In the genomic region with DNA sequence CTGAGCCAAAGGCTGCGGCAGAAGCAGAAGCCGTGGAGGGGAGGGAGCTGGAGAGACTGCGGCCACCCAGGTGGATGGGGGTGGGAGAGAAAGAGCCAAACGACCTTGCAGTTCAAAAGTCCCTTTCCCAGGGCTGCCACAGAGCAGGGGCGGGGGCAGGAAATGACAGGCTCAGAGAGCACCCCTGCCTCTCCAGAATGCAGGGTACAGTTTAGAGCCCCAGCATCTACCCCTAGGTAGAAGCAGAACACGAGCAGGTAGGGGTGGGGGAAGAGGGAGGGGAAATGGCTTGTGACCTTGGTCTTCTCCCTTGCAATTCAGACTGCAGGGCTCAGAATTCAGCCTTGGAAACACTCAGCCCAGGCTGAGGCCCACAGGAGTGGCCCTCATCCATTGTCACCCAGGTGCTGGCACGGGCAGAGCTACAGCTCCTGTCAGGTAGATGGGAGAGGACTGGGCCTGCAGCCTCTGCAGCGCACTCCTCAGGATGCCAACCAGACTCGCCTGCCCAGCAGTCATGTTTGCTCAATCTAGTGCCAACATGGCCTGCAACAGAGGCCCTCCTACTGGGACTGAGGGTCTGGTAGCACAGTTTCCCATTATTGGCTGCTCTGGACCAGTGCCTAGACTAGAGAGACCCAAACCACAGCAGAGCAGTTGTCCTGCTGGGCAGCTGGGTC, we compare ENCODE assay signal across 8 mouse cellular contexts. TPM values are rescaled to one million over a fixed set of nuclear protein-coding genes. Genes with fewer than 3 reads are reported as not detected.
DNase-seq lines count a peak whose midpoint lies in the region; ATAC-seq and TF ChIP-seq lines count a peak whose summit lies in the region.

No protein-coding gene starts in this region.

- H3K4me1 ChIP-seq in lung, postnatal 0 days (ENCODE audit: insufficient read depth, low read depth, low read length) = peaks cover 12% of the 10 kb centered on the region; the same call in 1 of the 2 replicates
- H3K4me1 ChIP-seq in embryonic facial prominence, embryonic 12.5 days = peaks cover 27% of the 10 kb centered on the region
- peaks cover 25% of the 10 kb centered on the region; the same call in 1 of the 2 replicates for H3K4me1 ChIP-seq in intestine, postnatal 0 days (replicated peaks; ENCODE audit: control insufficient read depth, insufficient read depth, low read length)
- peaks cover 24% of the 10 kb centered on the region for H3K4me1 ChIP-seq in liver, embryonic 16.5 days (ENCODE audit: control insufficient read depth, low read depth, low read length)

- ATAC-seq in lung, postnatal 0 days = no peak
- no peak for ATAC-seq in embryonic facial prominence, embryonic 12.5 days (ENCODE audit: insufficient number of reproducible peaks, insufficient read depth, low FRiP score, low TSS enrichment)
- no peak for ATAC-seq in intestine, postnatal 0 days
- peak; percentile 53 for ATAC-seq in liver, embryonic 16.5 days (ENCODE audit: low read depth)

- 0 out of 2 replicates have a peak, but pooled peaks cover 16% of the 10 kb centered on the region for H3K36me3 ChIP-seq in lung, postnatal 0 days (ENCODE audit: insufficient read depth, low read length)
- H3K36me3 ChIP-seq in embryonic facial prominence, embryonic 12.5 days = no peaks in the 10 kb centered on the region
- H3K36me3 ChIP-seq in intestine, postnatal 0 days (ENCODE audit: control insufficient read depth, insufficient read depth) = peaks cover 21% of the 10 kb centered on the region
- no peaks in the 10 kb centered on the region for H3K36me3 ChIP-seq in liver, embryonic 16.5 days (ENCODE audit: control insufficient read depth, insufficient read depth)

- TF ChIP-seq EP300 in lung, postnatal 0 days (IDR thresholded peaks at IDR 0.05) = no peak

- no peak for TF ChIP-seq CTCF in lung, postnatal 0 days (IDR thresholded peaks at IDR 0.05)
- no peak for TF ChIP-seq CTCF in intestine, postnatal 0 days (IDR thresholded peaks at IDR 0.05; ENCODE audit: low read depth)

- no peak for DNase-seq in lung, postnatal 0 days (ENCODE audit: low spot score)
- no peak for DNase-seq in lung, adult 18-20 months
- DNase-seq in ovary, postnatal 14 days (ENCODE audit: low spot score) = no peak
- DNase-seq in frontal cortex, postnatal 14 days (ENCODE audit: low spot score in 2 of 2) = no peak
- DNase-seq in urinary bladder, postnatal 25 days (ENCODE audit: low spot score) = no peak

- peak overlapping the region; percentile 59; the same call in 1 of the 2 replicates for H3K27ac ChIP-seq in lung, postnatal 0 days (ENCODE audit: low read length)
- 0 out of 2 replicates have a peak overlapping the region, but pooled peaks have one; percentile 46 for H3K27ac ChIP-seq in embryonic facial prominence, embryonic 12.5 days
- H3K27ac ChIP-seq in intestine, postnatal 0 days (ENCODE audit: low read depth, low read length) = peak overlapping the region; percentile 61
- peak overlapping the region; percentile 84 for H3K27ac ChIP-seq in liver, embryonic 16.5 days (ENCODE audit: low read length)

- H3K9me3 ChIP-seq in lung, postnatal 0 days (ENCODE audit: low read length) = no peaks in the 10 kb centered on the region
- no peaks in the 10 kb centered on the region for H3K9me3 ChIP-seq in embryonic facial prominence, embryonic 12.5 days
- no peaks in the 10 kb centered on the region for H3K9me3 ChIP-seq in intestine, postnatal 0 days (ENCODE audit: control insufficient read depth)
- H3K9me3 ChIP-seq in liver, embryonic 16.5 days (replicated peaks; ENCODE audit: control insufficient read depth, low read length) = no peaks in the 10 kb centered on the region

- no peak overlapping the region for H3K4me3 ChIP-seq in lung, postnatal 0 days (ENCODE audit: low read depth, low read length)
- H3K4me3 ChIP-seq in embryonic facial prominence, embryonic 12.5 days = no peak overlapping the region
- no peak overlapping the region for H3K4me3 ChIP-seq in intestine, postnatal 0 days (ENCODE audit: low read depth, low read length)
- H3K4me3 ChIP-seq in liver, embryonic 16.5 days (ENCODE audit: low read depth, low read length) = no peak overlapping the region

- no peaks in the 10 kb centered on the region for H3K27me3 ChIP-seq in lung, postnatal 0 days (replicated peaks; ENCODE audit: insufficient read depth, low read length)
- H3K27me3 ChIP-seq in embryonic facial prominence, embryonic 12.5 days = no peaks in the 10 kb centered on the region
- no peaks in the 10 kb centered on the region for H3K27me3 ChIP-seq in intestine, postnatal 0 days (replicated peaks; ENCODE audit: control insufficient read depth, insufficient read depth, low read length)
- H3K27me3 ChIP-seq in liver, embryonic 16.5 days (ENCODE audit: control insufficient read depth, insufficient read depth, low read depth, low read length) = no peaks in the 10 kb centered on the region

- no peak overlapping the region for H3K9ac ChIP-seq in lung, postnatal 0 days (replicated peaks; ENCODE audit: low read depth)
- H3K9ac ChIP-seq in embryonic facial prominence, embryonic 12.5 days = 0 out of 2 replicates have a peak overlapping the region, but pooled peaks have one; percentile 27
- peak overlapping the region; percentile 34 for H3K9ac ChIP-seq in intestine, postnatal 0 days (ENCODE audit: low read depth, low read length)
- no peak overlapping the region; the same call in 1 of the 2 replicates for H3K9ac ChIP-seq in liver, embryonic 16.5 days (ENCODE audit: low read depth, low read length)

- no peak overlapping the region for H3K4me2 ChIP-seq in lung, postnatal 0 days (replicated peaks; ENCODE audit: low read depth, low read length)
- peak overlapping the region; percentile 4; the same call in 1 of the 2 replicates for H3K4me2 ChIP-seq in embryonic facial prominence, embryonic 12.5 days (replicated peaks)
- H3K4me2 ChIP-seq in intestine, postnatal 0 days (replicated peaks; ENCODE audit: low read depth) = peak overlapping the region; percentile 40; the same call in 1 of the 2 replicates
- no peak overlapping the region for H3K4me2 ChIP-seq in liver, embryonic 16.5 days (ENCODE audit: low read depth, low read length)

- WGBS in lung, postnatal 0 days = 28% methylated on average over 9 of the region's 9 CpGs
- 31% methylated on average over 9 of the region's 9 CpGs for WGBS in embryonic facial prominence, embryonic 12.5 days
- WGBS in intestine, postnatal 0 days = 22% methylated on average over 9 of the region's 9 CpGs
- 40% methylated on average over 9 of the region's 9 CpGs for WGBS in liver, embryonic 16.5 days (ENCODE audit: insufficient replicate concordance)

RNA-seq across cellular contexts. Expression of gene H6pd, which starts 17.7 kb away (rescaled TPM):
- 44.8 and 45.8 TPM in 2 replicates for polyA plus RNA-seq in lung, postnatal 0 days (2015; fragmentation: Nextera tagmentation; extraction: Ambion mirVana)
- 7.4 and 8.4 TPM in 2 replicates for polyA plus RNA-seq in embryonic facial prominence, embryonic 12.5 days (2016; fragmentation: Nextera tagmentation; extraction: Ambion mirVana)
- polyA plus RNA-seq in intestine, postnatal 0 days (2015; fragmentation: Nextera tagmentation; extraction: Ambion mirVana) = 33.1 and 37.5 TPM in 2 replicates
- 24.2 and 33.7 TPM in 2 replicates for polyA plus RNA-seq in liver, embryonic 16.5 days (2015; fragmentation: Nextera tagmentation; extraction: Ambion mirVana)

RNA-seq across cellular contexts. Expression of gene Spsb1, which starts 36.3 kb away (rescaled TPM):
- polyA plus RNA-seq in lung, postnatal 0 days (2015; fragmentation: Nextera tagmentation; extraction: Ambion mirVana) = 14.6 and 19.2 TPM in 2 replicates
- polyA plus RNA-seq in embryonic facial prominence, embryonic 12.5 days (2016; fragmentation: Nextera tagmentation; extraction: Ambion mirVana) = 21.0 and 22.6 TPM in 2 replicates
- polyA plus RNA-seq in intestine, postnatal 0 days (2015; fragmentation: Nextera tagmentation; extraction: Ambion mirVana) = 26.4 and 26.5 TPM in 2 replicates
- 0.82 and 0.89 TPM in 2 replicates for polyA plus RNA-seq in liver, embryonic 16.5 days (2015; fragmentation: Nextera tagmentation; extraction: Ambion mirVana)

Comparison
In these comparisons a context has a peak if more than half of its experiments do, and no peak if none do; other contexts are left out.
1. H3K4me2 ChIP-seq: peak in embryonic facial prominence, embryonic 12.5 days (single experiment) and intestine, postnatal 0 days (single experiment); none in lung, postnatal 0 days (single experiment) and liver, embryonic 16.5 days (single experiment).
2. H3K9ac ChIP-seq: peak in embryonic facial prominence, embryonic 12.5 days (single experiment) and intestine, postnatal 0 days (single experiment); none in lung, postnatal 0 days (single experiment) and liver, embryonic 16.5 days (single experiment).
3. Peak in every context shown above with its lines, with median percentiles within 50 percentile points of each other: H3K27ac ChIP-seq.